Mouse (Mus musculus) CH12.LX (cell line): ENCODE results near the gene Pbxip1. TPM values are rescaled to one million over a fixed set of nuclear protein-coding genes. Genes with fewer than 3 reads are reported as not detected.
A peak's percentile ranks its signal among the peaks of the same experiment; 100 is the strongest.

ENCODE experiments used
- DNase-seq: peaks from one replicate; pipeline ENCODE4 v3.0.0-alpha.2; 2013; ENCODE audit errors: extremely low read depth
- H3K27ac ChIP-seq: 2 replicates; pipeline ENCODE4 v1.5.1; 2012; ENCODE audit warnings: low read depth, mild to moderate bottlenecking, control low read depth, moderate library complexity; ENCODE audit not compliant: insufficient read depth
- H3K27me3 ChIP-seq: replicated peaks from 2 replicates; pipeline ENCODE3; 2012; ENCODE audit warnings: inconsistent platforms
- H3K36me3 ChIP-seq, 2 experiments: replicated peaks in 1 of 2; 2 replicates each; pipeline versions ENCODE3 to v1.6.1; 2012; ENCODE audit warnings: inconsistent platforms in 1 of 2, low read length in 1 of 2, mild to moderate bottlenecking in 1 of 2, mixed read lengths in 1 of 2, moderate library complexity in 1 of 2; ENCODE audit not compliant: control insufficient read depth in 1 of 2, insufficient read depth in 1 of 2
- H3K4me1 ChIP-seq, 2 experiments: 2 replicates each; pipeline ENCODE4 v1.6.1; 2012; ENCODE audit warnings: inconsistent platforms in 1 of 2, moderate library complexity in 1 of 2; ENCODE audit not compliant: insufficient read depth in 2 of 2, control insufficient read depth in 1 of 2
- H3K4me2 ChIP-seq: 2 replicates; pipeline ENCODE4 v1.6.1; 2012; ENCODE audit warnings: low read depth, mild to moderate bottlenecking, control low read depth; ENCODE audit not compliant: poor library complexity, insufficient read depth, severe bottlenecking
- H3K4me3 ChIP-seq, 3 experiments: fragments of 150-350 bp in 1 of 3; sonication (generic) in 1 of 3; replicated peaks in 1 of 3; 2 replicates each; pipeline versions ENCODE3 to v1.5.1; 2011 to 2012; ENCODE audit warnings: low read depth in 2 of 3, low read length in 2 of 3, mild to moderate bottlenecking in 2 of 3, moderate library complexity in 2 of 3, control low read depth in 1 of 3, improper control_type of control experiment in 1 of 3, inconsistent platforms in 1 of 3, mixed read lengths in 1 of 3; ENCODE audit not compliant: poor library complexity in 1 of 3
- H3K79me2 ChIP-seq: replicated peaks from 2 replicates; pipeline ENCODE4 v1.6.1; 2012; ENCODE audit warnings: mild to moderate bottlenecking, moderate library complexity; ENCODE audit not compliant: control insufficient read depth, poor library complexity, insufficient read depth, severe bottlenecking; ENCODE audit errors: extremely low read depth
- H3K9ac ChIP-seq: 2 replicates; pipeline ENCODE4 v1.6.1; 2012; ENCODE audit warnings: low read depth, mild to moderate bottlenecking, control low read depth, moderate library complexity; ENCODE audit not compliant: insufficient read depth
- H3K9me3 ChIP-seq: replicated peaks from 2 replicates; pipeline ENCODE3; 2012; ENCODE audit warnings: low read length, inconsistent platforms, mixed read lengths
- BHLHE40 ChIP-seq: IDR thresholded peaks from 2 replicates; pipeline ENCODE4 v1.6.1; 2011; ENCODE audit warnings: mild to moderate bottlenecking, low read depth, low read length, improper control_type of control experiment
- CHD1 ChIP-seq: IDR thresholded peaks from 2 replicates; pipeline ENCODE4 v1.6.1; 2012; ENCODE audit warnings: low read depth, low read length, improper control_type of control experiment, inconsistent platforms
- E2F4 ChIP-seq: IDR thresholded peaks from 2 replicates; pipeline ENCODE4 v1.6.1; 2011; ENCODE audit warnings: low read depth, low read length, improper control_type of control experiment; ENCODE audit not compliant: insufficient replicate concordance
- ELF1 ChIP-seq: IDR thresholded peaks from 2 replicates; pipeline ENCODE4 v1.6.1; 2014; ENCODE audit warnings: low read depth, mild to moderate bottlenecking, inconsistent platforms, low read length, improper control_type of control experiment
- EP300 ChIP-seq: IDR thresholded peaks from 2 replicates; pipeline ENCODE4 v1.6.1; 2011; ENCODE audit warnings: low read length, improper control_type of control experiment
- ETS1 ChIP-seq: conservative IDR thresholded peaks from 2 replicates; pipeline ENCODE4 v1.6.1; 2012; ENCODE audit warnings: low read depth, mild to moderate bottlenecking, inconsistent platforms, low read length, improper control_type of control experiment, moderate library complexity
- GABPA ChIP-seq: IDR thresholded peaks from 2 replicates; pipeline ENCODE4 v1.6.1; 2012; ENCODE audit warnings: low read depth, low read length, improper control_type of control experiment, inconsistent platforms; ENCODE audit not compliant: insufficient replicate concordance
- HCFC1 ChIP-seq: IDR thresholded peaks from 2 replicates; pipeline ENCODE4 v1.6.1; 2012; ENCODE audit warnings: low read depth, mild to moderate bottlenecking, inconsistent platforms, low read length, improper control_type of control experiment
- IRF4 ChIP-seq: IDR thresholded peaks from 2 replicates; pipeline ENCODE4 v1.6.1; 2014; ENCODE audit warnings: low read depth, mild to moderate bottlenecking, inconsistent platforms, low read length, improper control_type of control experiment
- JUN ChIP-seq: IDR thresholded peaks from 2 replicates; pipeline ENCODE4 v1.6.1; 2011; ENCODE audit warnings: low read depth, mild to moderate bottlenecking, low read length, improper control_type of control experiment, moderate library complexity; ENCODE audit not compliant: insufficient read depth
- KAT2A ChIP-seq: IDR thresholded peaks from 2 replicates; pipeline ENCODE4 v1.6.1; 2012; ENCODE audit warnings: low read length, improper control_type of control experiment, inconsistent platforms; ENCODE audit not compliant: insufficient replicate concordance
- MAFK ChIP-seq: IDR thresholded peaks from 2 replicates; pipeline ENCODE4 v1.6.1; 2011; ENCODE audit warnings: low read length, improper control_type of control experiment; ENCODE audit not compliant: insufficient replicate concordance
- MAX ChIP-seq: IDR thresholded peaks from 2 replicates; pipeline ENCODE4 v1.6.1; 2011; ENCODE audit warnings: low read length, improper control_type of control experiment
- MAZ ChIP-seq: IDR thresholded peaks from 2 replicates; pipeline ENCODE4 v1.6.1; 2012; ENCODE audit warnings: low read depth, mild to moderate bottlenecking, inconsistent platforms, low read length, improper control_type of control experiment, moderate library complexity
- MEF2A ChIP-seq: IDR thresholded peaks from 2 replicates; pipeline ENCODE4 v1.6.1; 2014; ENCODE audit warnings: low read depth, mild to moderate bottlenecking, inconsistent platforms, low read length, improper control_type of control experiment, borderline replicate concordance
- MXI1 ChIP-seq: IDR thresholded peaks from 2 replicates; pipeline ENCODE4 v1.6.1; 2011; ENCODE audit warnings: mild to moderate bottlenecking, low read depth, low read length, improper control_type of control experiment
- NELFE ChIP-seq: IDR thresholded peaks from 2 replicates; pipeline ENCODE4 v1.6.1; 2011; ENCODE audit warnings: low read depth, low read length, improper control_type of control experiment
- NRF1 ChIP-seq: IDR thresholded peaks from 2 replicates; pipeline ENCODE4 v1.6.1; 2014; ENCODE audit warnings: low read depth, mild to moderate bottlenecking, inconsistent platforms, low read length, improper control_type of control experiment, moderate library complexity
- POLR2AphosphoS2 ChIP-seq: IDR thresholded peaks from 2 replicates; pipeline ENCODE4 v1.6.1; 2011; ENCODE audit warnings: low read depth, low read length, improper control_type of control experiment
- RCOR1 ChIP-seq: conservative IDR thresholded peaks from 2 replicates; pipeline ENCODE4 v1.6.1; 2012; ENCODE audit warnings: low read depth, mild to moderate bottlenecking, inconsistent platforms, low read length, improper control_type of control experiment
- SIN3A ChIP-seq: IDR thresholded peaks from 2 replicates; pipeline ENCODE4 v1.6.1; 2012; ENCODE audit warnings: low read length, improper control_type of control experiment, inconsistent platforms
- SMC3 ChIP-seq: IDR thresholded peaks from 2 replicates; pipeline ENCODE4 v1.6.1; 2011; ENCODE audit warnings: low read depth, low read length, improper control_type of control experiment
- TBP ChIP-seq: conservative IDR thresholded peaks from 2 replicates; pipeline ENCODE4 v1.6.1; 2011; ENCODE audit warnings: low read depth, low read length, improper control_type of control experiment
- TCF12 ChIP-seq: IDR thresholded peaks from 2 replicates; pipeline ENCODE4 v1.6.1; 2014; ENCODE audit warnings: low read depth, mild to moderate bottlenecking, inconsistent platforms, low read length, improper control_type of control experiment
- USF2 ChIP-seq: conservative IDR thresholded peaks from 2 replicates; pipeline ENCODE4 v1.6.1; 2011; ENCODE audit warnings: low read depth, low read length, improper control_type of control experiment
- ZMIZ1 ChIP-seq: IDR thresholded peaks from 2 replicates; pipeline ENCODE4 v1.6.1; 2012; ENCODE audit warnings: low read depth, mild to moderate bottlenecking, inconsistent platforms, low read length, improper control_type of control experiment
- ZNF384 ChIP-seq: IDR thresholded peaks from 2 replicates; pipeline ENCODE4 v1.6.1; 2012; ENCODE audit warnings: low read depth, low read length, improper control_type of control experiment, inconsistent platforms
- dilution Hi-C: fragments of 300-500 bp; cut with MboI; formaldehyde crosslinking; loops from 2 replicates; pipeline ENCODE4 v1.14.3; 2020; ENCODE audit warnings: low sequenced_read_pairs; ENCODE audit not compliant: extremely low pct_unique_long_range_greater_than_20kb, extremely low pct_ligation_motif_present
- in situ Hi-C: fragments of 300-500 bp; cut with MboI; formaldehyde crosslinking; loops from 3 replicates; pipeline ENCODE4 v1.14.3; 2019; ENCODE audit warnings: low sequenced_read_pairs, low pct_ligation_motif_present, low pct_unique_long_range_greater_than_20kb, mixed read lengths
- polyA plus RNA-seq: library from polyadenylated mRNA; unstranded; fragments of >175 nt; gene quantifications from 2 replicates; pipeline ENCODE4 v1.2.1, GENCODE M21; 2012; ENCODE audit warnings: low read depth; ENCODE audit not compliant: insufficient read length
- total RNA-seq, 2 experiments: library from RNA; depleted of rRNA; stranded (reverse); fragments of 300-350 nt in 1 of 2; fragments of >200 nt in 1 of 2; gene quantifications; 2 replicates each; pipeline ENCODE4 v1.2.3; 2012 to 2014

Pbxip1 gene
- total and polyA plus RNA-seq, 3 experiments = 14.1 to 18.4 (median 17.6) TPM

- in situ Hi-C loops = no loop called here
- no peaks in the 10 kb centered on the region for H3K27me3 ChIP-seq
- dilution Hi-C loops = no loop called here
- H3K4me3 ChIP-seq = peak overlapping the region; percentile 68 to 76 (median 69)
- peak overlapping the region; percentile 90 for H3K9ac ChIP-seq
- peaks cover 51% of the 10 kb centered on the region for H3K79me2 ChIP-seq
- peaks cover 31 to 42% of the 10 kb centered on the region in 2 experiments for H3K36me3 ChIP-seq
- peaks cover 8% of the 10 kb centered on the region for H3K9me3 ChIP-seq
- H3K4me2 ChIP-seq = peak overlapping the region; percentile 61
- no peak for DNase-seq
- peak overlapping the region; percentile 76 for H3K27ac ChIP-seq
- TF ChIP-seq NRF1 = no peak
- peaks cover 17 to 43% of the 10 kb centered on the region in 2 experiments for H3K4me1 ChIP-seq
These were observed 19.4 kb upstream of the Pbxip1 start for GRCm38 (mm10) chr3:89417131-89417530.

- Histone ChIP-seq H3K4me1 (peaks cover 18 to 47% of the 10 kb centered on the region in 2 experiments), H3K27ac (peak overlapping the region; percentile 76)
- in situ Hi-C loops = no loop called here
These were observed 18.7 kb upstream of the Pbxip1 start for GRCm38 (mm10) chr3:89417840-89418169.

GRCm38 (mm10) chr3:89418170-89418860 is 18.2 kb upstream of the Pbxip1 start, which contains the start of the genes Cks1b and Shc1:
Gene Cks1b, minus strand, starts transcription at chr3:89418383.
Gene Shc1, plus strand, starts transcription at chr3:89418443.
- in situ Hi-C loops (no loop called here), dilution Hi-C loops (no loop called here)
- peak; percentile 99 for DNase-seq
- Histone ChIP-seq H3K27me3 (no peaks in the 10 kb centered on the region), H3K4me2 (peak within 1 kb of the TSS; percentile 96), H3K9ac (peak within 1 kb of the TSS; percentile 98), H3K36me3 (peaks cover 36 to 48% of the 10 kb centered on the region in 2 experiments), H3K27ac (peak within 1 kb of the TSS; percentile 76), H3K9me3 (peaks cover 8% of the 10 kb centered on the region), H3K4me3 (peak within 1 kb of the TSS; percentile 69 to 85 (median 81)), H3K79me2 (peaks cover 51% of the 10 kb centered on the region), H3K4me1 (peaks cover 18 to 47% of the 10 kb centered on the region in 2 experiments)
- TF ChIP-seq ZMIZ1 = peak; percentile 87
- peak; percentile 99 for TF ChIP-seq MXI1
- TF ChIP-seq TBP = peak; percentile 42; the same call in 1 of the 2 replicates
- peak; percentile 90 for TF ChIP-seq POLR2AphosphoS2
- no peak for TF ChIP-seq ZNF384
- TF ChIP-seq ELF1 = peak; percentile 84
- no peak for TF ChIP-seq BHLHE40
- peak; percentile 93 for TF ChIP-seq MAX
- peak; percentile 43; the same call in 1 of the 2 replicates for TF ChIP-seq TCF12
- no peak for TF ChIP-seq CHD1
- TF ChIP-seq NELFE = peak; percentile 88
- peak; percentile 41 for TF ChIP-seq MEF2A
- peak; percentile 75; the same call in 1 of the 2 replicates for TF ChIP-seq KAT2A
- peak; percentile 68 for TF ChIP-seq HCFC1
- TF ChIP-seq SIN3A = peak; percentile 98
- peak; percentile 54; the same call in 1 of the 2 replicates for TF ChIP-seq NRF1
- TF ChIP-seq IRF4 = peak; percentile 28; the same call in 1 of the 2 replicates

More at GRCm38 (mm10) chr3:89417840-89418169, 18.7 kb upstream of the Pbxip1 start:
- H3K4me2 ChIP-seq = peak overlapping the region; percentile 61; the same call in 1 of the 2 replicates
- H3K9me3 ChIP-seq = peaks cover 8% of the 10 kb centered on the region
- dilution Hi-C loops = no loop called here
- DNase-seq = peak; percentile 88
- H3K79me2 ChIP-seq = peaks cover 51% of the 10 kb centered on the region
- H3K27me3 ChIP-seq = no peaks in the 10 kb centered on the region
- TF ChIP-seq ETS1 (peak; percentile 37), CHD1 (peak; percentile 37; the same call in 1 of the 2 replicates), KAT2A (no peak), MEF2A (no peak), MAZ (peak; percentile 72; the same call in 1 of the 2 replicates), ZMIZ1 (no peak), JUN (no peak), BHLHE40 (0 out of 2 replicates have a peak, but pooled peaks have one; percentile 57), E2F4 (no peak), NRF1 (peak; percentile 85), USF2 (no peak), RCOR1 (0 out of 2 replicates have a peak, but pooled peaks have one; percentile 45), SMC3 (no peak), GABPA (no peak), MAFK (no peak), EP300 (peak; percentile 15; the same call in 1 of the 2 replicates)
- peaks cover 35 to 47% of the 10 kb centered on the region in 2 experiments for H3K36me3 ChIP-seq
- peak overlapping the region; percentile 68 to 76 (median 69) for H3K4me3 ChIP-seq
- peak overlapping the region; percentile 90 for H3K9ac ChIP-seq
